ENCODE assay signal across 8 mouse cellular contexts in the genomic region with DNA sequence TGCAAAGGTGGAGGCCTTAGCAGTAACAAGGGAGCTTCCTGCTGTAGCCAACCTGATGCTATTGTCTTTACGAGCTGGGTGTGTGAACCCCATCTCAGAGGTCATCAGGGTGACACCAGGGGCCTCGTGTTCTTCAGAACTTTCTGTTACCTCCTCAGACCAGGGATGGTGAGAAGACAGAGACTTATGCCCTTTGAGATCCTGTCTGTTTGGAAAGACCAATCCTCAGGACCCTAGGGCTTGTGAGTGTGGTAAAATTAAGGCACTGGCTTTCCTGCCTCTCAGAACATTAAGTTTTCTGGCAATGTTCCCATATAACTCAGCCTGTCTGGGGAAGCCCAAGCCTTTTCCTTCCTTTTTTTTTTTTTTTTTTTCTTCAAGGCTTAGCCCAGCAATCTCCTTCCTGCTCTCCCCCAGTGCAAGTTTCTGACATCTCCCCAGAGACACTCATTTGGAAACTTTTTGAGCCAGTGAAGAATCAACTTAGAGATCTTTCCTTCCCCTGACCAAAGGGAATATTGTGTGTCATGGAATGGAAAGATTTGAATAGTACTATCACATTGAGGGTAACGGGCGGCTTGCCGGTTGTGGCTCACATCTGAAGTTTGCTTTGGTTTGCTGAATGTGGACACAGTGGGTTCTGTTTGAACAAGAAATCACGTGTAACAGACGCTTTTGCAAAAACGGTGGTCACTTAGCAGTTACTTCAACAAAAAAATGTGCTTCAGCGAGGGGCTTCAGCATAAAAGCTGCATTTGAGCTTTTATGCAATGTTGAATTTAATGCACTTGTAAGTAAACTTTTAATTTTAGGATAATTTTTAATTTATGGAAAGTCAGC. TPM values are rescaled to one million over a fixed set of nuclear protein-coding genes. Genes with fewer than 3 reads are reported as not detected.
DNase-seq lines count a peak whose midpoint lies in the region; ATAC-seq lines count a peak whose summit lies in the region.

No protein-coding gene starts in this region.

- no peaks in the 10 kb centered on the region for H3K36me3 ChIP-seq in lung, embryonic 16.5 days (ENCODE audit: control insufficient read depth, insufficient read depth, low read length)

- no peak overlapping the region for H3K9ac ChIP-seq in lung, embryonic 16.5 days (ENCODE audit: low read length)

- H3K4me1 ChIP-seq in lung, embryonic 16.5 days (replicated peaks; ENCODE audit: control insufficient read depth, insufficient read depth, low read length), result peaks cover 17% of the 10 kb centered on the region

- peak; percentile 28 for DNase-seq in adrenal gland, adult 2 months
- no peak for DNase-seq in adrenal gland, postnatal 4 days (ENCODE audit: low spot score in 2 of 2)
- no peak for DNase-seq in lung, postnatal 14 days
- peak; percentile 61 for DNase-seq in kidney, adult 9 months
- DNase-seq in skeletal muscle tissue, adult 2 months (ENCODE audit: low read depth, low spot score), result peak; percentile 69
- DNase-seq in cerebellum, adult 18-20 months, result no peak

- H3K27me3 ChIP-seq in lung, embryonic 16.5 days (ENCODE audit: control insufficient read depth, insufficient read depth, low read depth, low read length), result no peaks in the 10 kb centered on the region

- peak overlapping the region; percentile 32; the same call in 1 of the 2 replicates for H3K4me2 ChIP-seq in lung, embryonic 16.5 days (ENCODE audit: low read depth, low read length)

- H3K27ac ChIP-seq in lung, embryonic 16.5 days (ENCODE audit: low read length), result peak overlapping the region; percentile 82

- no peaks in the 10 kb centered on the region for H3K9me3 ChIP-seq in lung, embryonic 16.5 days (ENCODE audit: control insufficient read depth, low read length)

- peak; percentile 75 for ATAC-seq in lung, embryonic 16.5 days (ENCODE audit: low read depth)
- no peak for ATAC-seq in megakaryocyte-erythroid progenitor cell, adult 5-6 weeks (replicated peaks; ENCODE audit: low FRiP score, low TSS enrichment, poor library complexity, severe bottlenecking)

- H3K4me3 ChIP-seq in lung, embryonic 16.5 days (ENCODE audit: low read length), result no peak overlapping the region

- WGBS in lung, embryonic 16.5 days, result 21% methylated on average over 9 of the region's 9 CpGs

RNA-seq across cellular contexts. Expression of a gene that starts 35.4 kb away (rescaled TPM):
- total RNA-seq in adrenal gland, adult 2 months (2021), result 10 to 100 TPM; 30.2 to 36.3 TPM
- 3.9 and 5.5 TPM in 2 replicates for polyA plus RNA-seq in adrenal gland, adult 2 months (2012; rRNA removed)
- 10 to 100 TPM; 34.7 to 37.2 TPM for total RNA-seq in adrenal gland, postnatal 4 days (2021)
- polyA plus RNA-seq in lung, embryonic 16.5 days (2015; fragmentation: Nextera tagmentation; extraction: Ambion mirVana), result 16.8 and 18.6 TPM in 2 replicates
- 0.89 TPM in 1 of 2 replicates, not detected in the other for total RNA-seq in megakaryocyte-erythroid progenitor cell, adult 5-6 weeks (2014; fragmentation: Nextera tagmentation)
- total RNA-seq in megakaryocyte-erythroid progenitor cell, adult 5-6 weeks (2017), result 0.09 and 4.6 TPM in 2 replicates

RNA-seq across cellular contexts. Expression of a gene that starts 35.5 kb away (rescaled TPM):
- 1 to 10 TPM; 3.5 to 7.0 TPM for total RNA-seq in adrenal gland, adult 2 months (2021)
- polyA plus RNA-seq in adrenal gland, adult 2 months (2012; rRNA removed), result 8.6 and 10.5 TPM in 2 replicates
- total RNA-seq in adrenal gland, postnatal 4 days (2021), result 1 to 10 TPM; 9.1 to 9.3 TPM
- polyA plus RNA-seq in lung, embryonic 16.5 days (2015; fragmentation: Nextera tagmentation; extraction: Ambion mirVana), result 11.8 and 12.7 TPM in 2 replicates
- total RNA-seq in megakaryocyte-erythroid progenitor cell, adult 5-6 weeks (2014; fragmentation: Nextera tagmentation), result 8.7 and 15.2 TPM in 2 replicates
- 4.3 and 6.4 TPM in 2 replicates for total RNA-seq in megakaryocyte-erythroid progenitor cell, adult 5-6 weeks (2017)

RNA-seq across cellular contexts. Expression of a gene that starts 59.3 kb away (rescaled TPM):
- 10 to 100 TPM; 18.6 to 30.5 TPM for total RNA-seq in adrenal gland, adult 2 months (2021)
- polyA plus RNA-seq in adrenal gland, adult 2 months (2012; rRNA removed), result 9.2 and 17.3 TPM in 2 replicates
- total RNA-seq in adrenal gland, postnatal 4 days (2021), result 10 to 100 TPM; 27.7 to 38.2 TPM
- polyA plus RNA-seq in lung, embryonic 16.5 days (2015; fragmentation: Nextera tagmentation; extraction: Ambion mirVana), result 40.7 and 50.6 TPM in 2 replicates
- total RNA-seq in megakaryocyte-erythroid progenitor cell, adult 5-6 weeks (2014; fragmentation: Nextera tagmentation), result 89.6 and 91.3 TPM in 2 replicates
- 69.1 and 106 TPM in 2 replicates for total RNA-seq in megakaryocyte-erythroid progenitor cell, adult 5-6 weeks (2017)

Comparison
In these comparisons a context has a peak if more than half of its experiments do, and no peak if none do; other contexts are left out.
1. DNase-seq: peak in adrenal gland, adult 2 months (single experiment), kidney, adult 9 months (single experiment) and skeletal muscle tissue, adult 2 months (single experiment); none in adrenal gland, postnatal 4 days (0 of 2), lung, postnatal 14 days (single experiment) and cerebellum, adult 18-20 months (0 of 2).
2. RNA of a gene that starts 35.4 kb away (total RNA-seq): 34.7 to 37.2 TPM in adrenal gland, postnatal 4 days and 30.2 to 36.3 TPM in adrenal gland, adult 2 months; 0.09 to 4.6 TPM in megakaryocyte-erythroid progenitor cell, adult 5-6 weeks; every median in the first group is over 4 times any median in the second.